Mouse (Mus musculus) liver, embryonic 16.5 days (tissue): ENCODE results near the gene Coro1c. TPM values are rescaled to one million over a fixed set of nuclear protein-coding genes. Genes with fewer than 3 reads are reported as not detected.

Source experiments
- ATAC-seq: fragments of 200-750 bp; cut with Nextera tagmentation; 2 replicates; pipeline ENCODE4 v1.8.0; 2017; ENCODE audit warnings: low read depth, mild to moderate bottlenecking, moderate number of reproducible peaks, moderate library complexity
- H3K27ac ChIP-seq: fragments of 300-500 bp; sonication (generic); 2 replicates; pipeline ENCODE4 v1.5.1; 2014; ENCODE audit warnings: mild to moderate bottlenecking, low read length
- H3K27me3 ChIP-seq: fragments of 300-500 bp; sonication (generic); 2 replicates; pipeline ENCODE4 v1.6.1; 2014; ENCODE audit warnings: low read depth, low read length, mixed read lengths; ENCODE audit not compliant: control insufficient read depth, insufficient read depth
- H3K36me3 ChIP-seq: fragments of 300-500 bp; sonication (generic); 2 replicates; pipeline ENCODE4 v1.6.1; 2014; ENCODE audit warnings: mild to moderate bottlenecking; ENCODE audit not compliant: control insufficient read depth, insufficient read depth
- H3K4me1 ChIP-seq: fragments of 300-500 bp; sonication (generic); 2 replicates; pipeline ENCODE4 v1.6.1; 2014; ENCODE audit warnings: low read depth, low read length, mixed read lengths; ENCODE audit not compliant: control insufficient read depth
- H3K4me2 ChIP-seq: fragments of 300-500 bp; sonication (generic); 2 replicates; pipeline ENCODE4 v1.6.1; 2014; ENCODE audit warnings: low read depth, low read length, mixed read lengths
- H3K4me3 ChIP-seq: fragments of 300-500 bp; sonication (generic); 2 replicates; pipeline ENCODE4 v1.5.1; 2014; ENCODE audit warnings: low read depth, mild to moderate bottlenecking, low read length
- H3K9ac ChIP-seq: fragments of 300-500 bp; sonication (generic); 2 replicates; pipeline ENCODE4 v1.6.1; 2014; ENCODE audit warnings: low read depth, low read length
- H3K9me3 ChIP-seq: fragments of 300-500 bp; sonication (generic); replicated peaks from 2 replicates; pipeline ENCODE4 v1.6.1; 2016; ENCODE audit warnings: low read length; ENCODE audit not compliant: control insufficient read depth
- WGBS: fragments of 180-500 bp; shearing (Covaris S2); extraction: QIAGEN DNeasy Blood & Tissue Kit; methylation state at CpG from one replicate; pipeline ENCODE4 v1.1.7; 2014; ENCODE audit not compliant: insufficient replicate concordance; 5-methylcytosine and 5-hydroxymethylcytosine counted together
- polyA plus RNA-seq: library from polyadenylated mRNA; unstranded; fragments of >200 nt; fragmentation: Nextera tagmentation; extraction: Ambion mirVana; gene quantifications from 2 replicates; pipeline ENCODE4 v1.2.1, GENCODE M21; 2015

Coro1c gene
- polyA plus RNA-seq, 1 experiment from 2014 or later, result 40.8 TPM

DNA sequence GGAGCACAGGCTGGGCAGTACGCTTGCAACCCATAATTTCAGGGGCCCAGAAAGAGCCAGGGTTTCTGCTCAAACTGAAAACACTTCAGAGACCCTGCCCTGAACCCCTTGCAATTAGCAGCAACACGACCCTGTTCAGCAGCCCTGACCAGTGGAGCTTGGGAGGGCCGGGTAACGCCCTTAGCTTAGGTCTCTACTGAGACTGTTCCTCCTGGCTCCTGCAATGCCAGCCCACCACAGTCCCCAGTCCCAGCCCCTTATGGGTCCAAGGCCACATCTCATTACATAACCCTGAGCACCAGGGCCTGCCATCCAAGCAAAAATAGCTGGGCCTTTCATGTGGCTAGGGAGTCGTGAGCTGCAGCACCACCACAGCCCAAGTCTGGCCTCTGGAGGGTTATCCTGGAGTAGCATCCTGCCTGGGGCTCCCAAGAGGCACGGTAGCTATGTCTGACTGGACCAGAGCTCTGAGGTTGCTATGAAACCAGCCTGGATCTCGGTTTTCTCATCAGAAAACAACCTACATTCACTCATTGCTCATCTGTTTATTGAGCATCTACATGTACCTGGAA lies 104.1 kb downstream of the Coro1c start:
- Histone ChIP-seq H3K4me2 (no peak overlapping the region), H3K9ac (no peak overlapping the region), H3K27ac (no peak overlapping the region), H3K4me1 (peaks cover 2% of the 10 kb centered on the region; the same call in 1 of the 2 replicates), H3K9me3 (no peaks in the 10 kb centered on the region), H3K27me3 (no peaks in the 10 kb centered on the region), H3K4me3 (no peak overlapping the region), H3K36me3 (no peaks in the 10 kb centered on the region)
- WGBS, result 33% methylated on average over 7 of the region's 7 CpGs
- ATAC-seq, result no peak

DNA sequence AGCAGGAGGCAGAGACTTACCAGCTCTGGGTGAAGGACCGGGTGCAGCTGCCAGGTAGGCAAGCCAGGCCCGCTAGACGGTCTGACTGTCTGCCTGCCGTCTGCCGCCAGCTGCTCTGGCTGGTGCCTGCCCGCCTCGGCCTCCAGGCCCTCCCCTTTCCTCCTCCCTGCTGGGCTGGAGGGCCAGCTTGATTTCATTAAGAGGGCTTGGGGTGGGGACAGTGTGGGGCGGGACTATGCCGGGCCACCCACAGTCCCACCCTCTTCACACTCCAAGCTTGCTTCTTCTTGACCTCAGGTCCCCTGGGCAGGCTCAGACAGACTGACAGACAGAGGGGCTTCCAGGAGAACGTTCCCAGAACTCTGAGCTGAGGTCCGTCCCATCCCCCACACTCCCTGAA lies 108.3 kb downstream of the Coro1c start, which contains the start of gene Tmem119:
Gene Tmem119, minus strand, starts transcription at position 237 of the 400 bp plus-strand sequence.
- peak; percentile 63 for ATAC-seq
- Histone ChIP-seq H3K9me3 (no peaks in the 10 kb centered on the region), H3K27me3 (no peaks in the 10 kb centered on the region), H3K27ac (no peak within 1 kb of the TSS), H3K36me3 (no peaks in the 10 kb centered on the region), H3K9ac (no peak within 1 kb of the TSS; the same call in 1 of the 2 replicates), H3K4me3 (0 out of 2 replicates have a peak within 1 kb of the TSS, but pooled peaks have one; percentile 1), H3K4me2 (no peak within 1 kb of the TSS; the same call in 1 of the 2 replicates), H3K4me1 (peaks cover 2% of the 10 kb centered on the region; the same call in 1 of the 2 replicates)
- WGBS, result 0% methylated on average over 11 of the region's 11 CpGs

DNA sequence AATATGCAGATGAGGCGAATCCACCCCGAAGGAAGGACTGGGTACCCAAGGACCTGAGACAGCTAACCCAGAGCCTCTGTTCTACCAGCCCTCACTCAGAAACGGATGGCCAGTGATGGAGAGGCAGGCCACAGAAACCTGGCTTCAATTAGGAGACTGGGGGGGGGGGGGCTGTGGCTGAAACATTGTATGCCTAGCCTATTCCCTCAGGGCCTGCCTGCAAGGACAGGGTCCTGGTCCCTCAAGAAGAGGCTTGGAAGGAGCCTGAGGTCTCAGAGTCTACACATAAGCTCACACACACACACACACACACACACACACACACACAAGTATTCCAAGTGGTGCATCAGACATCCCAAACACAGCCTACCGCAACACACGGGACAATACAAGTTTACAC lies 108.9 kb downstream of the Coro1c start:
- Histone ChIP-seq H3K4me2 (no peak overlapping the region; the same call in 1 of the 2 replicates), H3K27me3 (no peaks in the 10 kb centered on the region), H3K36me3 (no peaks in the 10 kb centered on the region), H3K4me3 (no peak overlapping the region), H3K4me1 (peaks cover 2% of the 10 kb centered on the region; the same call in 1 of the 2 replicates), H3K9me3 (no peaks in the 10 kb centered on the region), H3K9ac (no peak overlapping the region), H3K27ac (no peak overlapping the region)
- 41% methylated on average over 5 of the region's 5 CpGs for WGBS
- ATAC-seq, result no peak

DNA sequence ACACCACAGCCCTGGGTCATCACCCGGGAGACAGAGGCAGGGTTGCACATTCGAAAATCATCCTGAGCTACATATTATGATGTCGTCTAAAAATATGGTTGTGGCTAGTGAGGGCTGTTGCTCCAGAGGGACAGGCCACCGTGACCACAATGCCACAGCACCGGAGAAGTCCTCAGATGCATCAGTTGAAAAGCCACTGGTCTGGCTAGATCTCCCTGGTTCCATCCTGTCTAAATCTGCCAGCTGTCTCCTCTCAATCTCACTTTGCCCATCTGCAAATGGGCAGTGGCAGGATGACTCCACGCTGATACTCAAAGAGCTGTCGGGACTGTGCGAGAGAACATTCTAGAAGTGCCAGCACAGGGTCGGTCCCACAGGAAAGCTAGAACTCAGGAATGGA lies 110.0 kb downstream of the Coro1c start:
- ATAC-seq, result no peak
- no peaks in the 10 kb centered on the region for H3K27me3 ChIP-seq
- H3K4me1 ChIP-seq, result peaks cover 2% of the 10 kb centered on the region; the same call in 1 of the 2 replicates
- no peaks in the 10 kb centered on the region for H3K36me3 ChIP-seq
- 35% methylated on average over 9 of the region's 9 CpGs for WGBS
- no peak overlapping the region for H3K4me2 ChIP-seq
- H3K9ac ChIP-seq, result no peak overlapping the region
- no peak overlapping the region for H3K4me3 ChIP-seq
- no peak overlapping the region for H3K27ac ChIP-seq
- no peaks in the 10 kb centered on the region for H3K9me3 ChIP-seq

DNA sequence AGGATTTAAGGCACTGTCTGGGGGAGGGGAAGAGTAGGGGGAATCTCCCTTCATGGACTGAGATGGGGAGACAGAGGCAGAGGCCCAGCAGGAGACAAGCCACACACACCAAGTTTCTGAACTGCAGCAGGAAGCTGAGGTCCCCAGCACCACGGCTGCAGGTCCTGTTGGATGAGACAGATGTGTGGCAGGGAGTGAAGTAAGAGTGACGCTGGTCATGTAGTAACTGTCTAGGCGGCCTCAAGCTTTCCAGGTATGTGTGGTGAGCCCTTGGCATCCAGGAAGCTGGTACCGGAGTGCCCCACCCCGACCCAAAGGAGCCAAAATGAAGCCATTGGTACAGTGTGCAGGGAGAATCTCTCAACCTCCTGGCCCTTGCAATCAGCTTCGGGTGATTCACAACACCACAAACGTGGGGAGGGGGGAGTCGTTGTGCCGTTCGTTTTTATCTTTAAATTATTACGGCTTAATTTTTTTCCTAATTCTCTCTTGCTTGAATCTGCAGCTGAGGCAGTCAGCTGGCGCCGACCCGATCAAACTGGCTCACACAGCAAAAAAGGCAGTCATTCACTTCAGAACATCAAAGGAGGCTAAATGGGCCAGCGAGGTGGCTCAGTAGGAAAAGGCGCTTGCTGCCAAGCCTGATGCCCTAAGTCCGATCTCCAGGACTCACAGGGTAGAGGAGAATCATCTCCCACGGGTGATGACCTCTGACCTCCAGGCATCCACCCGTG lies 111.2 kb downstream of the Coro1c start:
- Histone ChIP-seq H3K36me3 (no peaks in the 10 kb centered on the region), H3K4me3 (no peak overlapping the region), H3K4me1 (peaks cover 2% of the 10 kb centered on the region; the same call in 1 of the 2 replicates), H3K9me3 (no peaks in the 10 kb centered on the region), H3K27me3 (no peaks in the 10 kb centered on the region), H3K9ac (peak overlapping the region; percentile 11; the same call in 1 of the 2 replicates), H3K4me2 (peak overlapping the region; percentile 9; the same call in 1 of the 2 replicates), H3K27ac (no peak overlapping the region)
- WGBS, result 30% methylated on average over 19 of the region's 19 CpGs
- no peak for ATAC-seq

DNA sequence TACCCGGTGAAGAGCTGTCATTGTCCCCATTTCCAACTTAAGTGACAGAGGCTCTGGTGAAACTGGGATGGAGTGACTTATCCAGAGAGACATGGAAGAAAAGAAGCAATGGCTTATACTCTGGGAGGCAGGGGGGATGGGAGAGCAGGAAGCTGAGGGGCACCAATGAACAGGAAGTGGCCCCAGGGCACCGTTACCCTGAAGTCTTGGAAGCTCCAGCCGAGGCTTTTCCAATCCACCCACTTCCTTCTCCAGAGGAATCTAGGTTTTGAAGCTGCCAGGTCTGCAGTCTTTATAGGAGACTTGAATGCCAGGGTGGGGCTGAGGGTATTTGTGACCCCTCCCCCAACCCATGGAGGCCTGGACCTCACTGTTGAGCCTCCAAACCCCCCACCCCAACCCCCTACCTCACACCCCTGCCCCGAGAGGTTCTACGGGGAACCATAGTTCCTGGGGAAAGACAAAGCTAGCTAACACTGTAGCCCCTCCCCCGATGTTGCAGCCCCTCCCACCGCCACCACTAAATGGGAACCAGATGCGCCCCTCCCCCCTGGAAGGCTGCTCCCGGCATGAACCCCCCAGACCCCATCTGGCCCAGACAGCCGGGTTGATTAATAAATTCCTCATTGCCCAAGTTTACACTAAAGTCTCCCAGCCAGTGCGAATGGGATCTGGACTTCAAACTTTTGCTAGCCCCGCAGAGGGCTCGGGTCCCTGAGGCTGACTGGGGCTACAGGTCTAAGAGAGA lies 112.0 kb downstream of the Coro1c start:
- Histone ChIP-seq H3K4me1 (peaks cover 3% of the 10 kb centered on the region), H3K4me2 (peak overlapping the region; percentile 9; the same call in 1 of the 2 replicates), H3K9me3 (no peaks in the 10 kb centered on the region), H3K27ac (no peak overlapping the region), H3K9ac (peak overlapping the region; percentile 11; the same call in 1 of the 2 replicates), H3K36me3 (no peaks in the 10 kb centered on the region), H3K27me3 (no peaks in the 10 kb centered on the region), H3K4me3 (no peak overlapping the region)
- WGBS, result 4% methylated on average over 13 of the region's 13 CpGs
- no peak; the same call in 1 of the 2 replicates for ATAC-seq

Other genes starting within 250 kb of the Coro1c start
- gene 1700069L16Rik, start 184.0 kb downstream of the Coro1c start, polyA plus RNA-seq, result not detected in 2 replicates
- 2.5 and 2.6 TPM in 2 replicates for gene Ficd, start 173.0 kb downstream of the Coro1c start, polyA plus RNA-seq
- 13.9 and 15.7 TPM in 2 replicates for gene Sart3, start 136.2 kb downstream of the Coro1c start, polyA plus RNA-seq
- 82.4 and 83.7 TPM in 2 replicates for gene Iscu, start 136.0 kb downstream of the Coro1c start, polyA plus RNA-seq
- gene Tmem119, start 108.2 kb downstream of the Coro1c start, polyA plus RNA-seq, result 3.6 and 4.5 TPM in 2 replicates
- gene Selplg, start 76.1 kb downstream of the Coro1c start, polyA plus RNA-seq, result 14.1 and 15.4 TPM in 2 replicates
- gene Ssh1, start 85.1 kb upstream of the Coro1c start, polyA plus RNA-seq, result 6.1 and 6.8 TPM in 2 replicates
- 0.21 TPM in 1 of 2 replicates, not detected in the other for gene Dao, start 94.9 kb upstream of the Coro1c start, polyA plus RNA-seq
- gene Usp30, start 156.7 kb upstream of the Coro1c start, polyA plus RNA-seq, result 2.8 and 3.0 TPM in 2 replicates
- gene Svop, start 182.8 kb upstream of the Coro1c start, polyA plus RNA-seq, result 0.05 TPM in 1 of 2 replicates, not detected in the other
- 2.5 and 3.4 TPM in 2 replicates for gene Alkbh2, start 219.5 kb upstream of the Coro1c start, polyA plus RNA-seq
- gene Ung, start 221.6 kb upstream of the Coro1c start, polyA plus RNA-seq, result 13.7 and 15.2 TPM in 2 replicates
- 0.35 and 0.65 TPM in 2 replicates for gene Acacb, start 237.8 kb upstream of the Coro1c start, polyA plus RNA-seq